Mouse (Mus musculus): ENCODE measurements at regions not wholly inside any gene's neighbourhood (a gene's known extent, or its start where the extent isn't known, plus 50 kb on each side); places are given as distances from the start of the nearest gene placed in this dataset.

- TF ChIP-seq CTCF (IDR thresholded peaks at IDR 0.05; ENCODE audit: low read depth) (no peak), EP300 (optimal IDR thresholded peaks at IDR 0.05) (no peak)
These were observed 132.4 kb upstream of the Gm34302 start for GRCm38 (mm10) chr3:63616127-63616526.

Measured in stomach, postnatal 0 days (tissue).